Mouse (Mus musculus) activated CD4-positive, CD25-positive, alpha-beta regulatory T cell, adult 4 months (primary cell): Measurements from ENCODE around the gene Nab1. TPM values are rescaled to one million over a fixed set of nuclear protein-coding genes. Genes with fewer than 3 reads are reported as not detected.
"Not testable (repeated sequence)": the region's sequence is repeated elsewhere in the genome, so short reads cannot be mapped to it uniquely, and the experiment has no call there.

Experiments used
- ATAC-seq: one replicate; pipeline ENCODE4 v1.8.0; 2017
- polyA plus RNA-seq, 2 experiments: library from polyadenylated mRNA; unstranded; fragments of 100-300 nt; shearing (Covaris generic); gene quantifications; one replicate each; pipeline ENCODE4 v1.2.1; 2017

Gene Nab1
- 10 to 100 TPM; 25.7 to 26.4 TPM for polyA plus RNA-seq

- peak; percentile 57 for ATAC-seq
Observed at GRCm38 (mm10) chr1:52500314-52500981, at the start of gene Nab1. Gene Nab1, minus strand, starts transcription at chr1:52500679.

- no peak for ATAC-seq
Observed at GRCm38 (mm10) chr1:52547451-52547850, 47.0 kb upstream of the Nab1 start.

GRCm38 (mm10) chr1:52546796-52547195, 46.3 kb upstream of the Nab1 start:
- ATAC-seq: no peak

GRCm38 (mm10) chr1:52540124-52540523, 39.6 kb upstream of the Nab1 start:
- ATAC-seq: not testable (repeated sequence)

- ATAC-seq: no peak
Observed at GRCm38 (mm10) chr1:52529933-52530332, 29.5 kb upstream of the Nab1 start.

GRCm38 (mm10) chr1:52527656-52528055, 27.2 kb upstream of the Nab1 start:
- no peak for ATAC-seq

GRCm38 (mm10) chr1:52527252-52527651, 26.8 kb upstream of the Nab1 start:
- no peak for ATAC-seq

- no peak for ATAC-seq
Observed at GRCm38 (mm10) chr1:52524663-52525062, 24.2 kb upstream of the Nab1 start.

- no peak for ATAC-seq
Observed at GRCm38 (mm10) chr1:52524150-52524549, 23.7 kb upstream of the Nab1 start.

GRCm38 (mm10) chr1:52521436-52521993, 21.0 kb upstream of the Nab1 start:
- ATAC-seq: no peak

GRCm38 (mm10) chr1:52520131-52520530, 19.7 kb upstream of the Nab1 start:
- ATAC-seq: no peak

GRCm38 (mm10) chr1:52515249-52515648, 14.8 kb upstream of the Nab1 start:
- ATAC-seq: no peak

GRCm38 (mm10) chr1:52511788-52512425, 11.4 kb upstream of the Nab1 start:
- ATAC-seq: no peak

- no peak for ATAC-seq
Observed at GRCm38 (mm10) chr1:52506211-52506610, 5.7 kb upstream of the Nab1 start.

- no peak for ATAC-seq
Observed at GRCm38 (mm10) chr1:52502296-52502695, 1.8 kb upstream of the Nab1 start.

GRCm38 (mm10) chr1:52501688-52502133, 1.2 kb upstream of the Nab1 start:
- peak; percentile 28 for ATAC-seq

GRCm38 (mm10) chr1:52501090-52501489, 611 bp upstream of the Nab1 start:
- no peak for ATAC-seq

GRCm38 (mm10) chr1:52499601-52500313, 722 bp downstream of the Nab1 start:
- peak; percentile 50 for ATAC-seq

GRCm38 (mm10) chr1:52498786-52499450, 1.6 kb downstream of the Nab1 start:
- no peak for ATAC-seq

- no peak for ATAC-seq
Observed at GRCm38 (mm10) chr1:52489538-52490181, 10.8 kb downstream of the Nab1 start.

- no peak for ATAC-seq
Observed at GRCm38 (mm10) chr1:52484980-52485379, 15.5 kb downstream of the Nab1 start.

GRCm38 (mm10) chr1:52474291-52474690, 26.2 kb downstream of the Nab1 start:
- ATAC-seq: no peak
